Mouse (Mus musculus) intestine, embryonic 15.5 days (tissue): ENCODE results near the gene Znhit6. TPM values are rescaled to one million over a fixed set of nuclear protein-coding genes. Genes with fewer than 3 reads are reported as not detected.

ENCODE experiments used
- ATAC-seq: fragments of 200-750 bp; cut with Nextera tagmentation; 2 replicates; pipeline ENCODE4 v1.8.0; 2017; ENCODE audit warnings: moderate TSS enrichment, moderate library complexity
- H3K27ac ChIP-seq: fragments of 300-500 bp; sonication (generic); 2 replicates; pipeline ENCODE4 v1.5.1; 2015; ENCODE audit warnings: mild to moderate bottlenecking, inconsistent platforms
- H3K27me3 ChIP-seq: fragments of 300-500 bp; sonication (generic); replicated peaks from 2 replicates; pipeline ENCODE4 v1.6.1; 2015; ENCODE audit warnings: inconsistent platforms
- H3K36me3 ChIP-seq: fragments of 300-500 bp; sonication (generic); 2 replicates; pipeline ENCODE4 v1.6.1; 2015; ENCODE audit warnings: inconsistent platforms
- H3K4me1 ChIP-seq: fragments of 300-500 bp; sonication (generic); replicated peaks from 2 replicates; pipeline ENCODE4 v1.6.1; 2015; ENCODE audit warnings: inconsistent platforms
- H3K4me2 ChIP-seq: fragments of 300-500 bp; sonication (generic); replicated peaks from 2 replicates; pipeline ENCODE4 v1.6.1; 2015; ENCODE audit warnings: mild to moderate bottlenecking, inconsistent platforms
- H3K4me3 ChIP-seq: fragments of 300-500 bp; sonication (generic); replicated peaks from 2 replicates; pipeline ENCODE4 v1.5.1; 2015; ENCODE audit warnings: inconsistent platforms
- H3K9ac ChIP-seq: fragments of 300-500 bp; sonication (generic); 2 replicates; pipeline ENCODE4 v1.6.1; 2015; ENCODE audit warnings: inconsistent platforms
- H3K9me3 ChIP-seq: fragments of 300-500 bp; sonication (generic); 2 replicates; pipeline ENCODE4 v1.6.1; 2016; ENCODE audit warnings: inconsistent platforms
- WGBS: fragments of 180-500 bp; shearing (Covaris S2); methylation state at CpG from one replicate; pipeline ENCODE4 v1.1.7; 2015; 5-methylcytosine and 5-hydroxymethylcytosine counted together
- polyA plus RNA-seq: library from polyadenylated mRNA; unstranded; fragments of >200 nt; fragmentation: Nextera tagmentation; extraction: Ambion mirVana; gene quantifications from 2 replicates; pipeline ENCODE4 v1.2.1, GENCODE M21; 2015

Znhit6 gene
- polyA plus RNA-seq, 1 experiment from 2014 or later = 33.7 TPM

DNA sequence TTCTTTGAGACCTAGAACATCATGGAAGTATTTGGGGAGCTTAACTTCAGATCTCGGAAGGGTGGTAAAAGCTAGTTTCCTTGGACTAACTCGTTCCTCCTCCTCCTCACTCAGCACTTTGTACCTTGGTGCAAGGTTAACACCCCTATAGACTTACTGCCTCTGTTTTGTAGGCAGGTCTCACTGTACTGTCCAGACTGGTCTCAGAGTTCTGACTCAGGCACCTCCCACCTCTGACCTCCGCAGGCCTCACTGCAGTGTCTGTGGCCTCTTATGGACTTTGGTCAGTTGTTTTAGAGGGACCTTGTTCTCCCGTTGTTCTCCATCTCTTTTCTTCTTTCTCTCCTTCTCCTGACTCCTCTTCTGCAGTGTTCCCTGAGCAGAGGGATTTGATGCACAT is 7.0 kb downstream of the Znhit6 start:
- no peaks in the 10 kb centered on the region for H3K27me3 ChIP-seq
- H3K9me3 ChIP-seq = no peaks in the 10 kb centered on the region
- H3K4me2 ChIP-seq = no peak overlapping the region
- peaks cover 36% of the 10 kb centered on the region for H3K36me3 ChIP-seq
- H3K4me3 ChIP-seq = no peak overlapping the region
- 76% methylated on average over 4 of the region's 4 CpGs for WGBS
- H3K9ac ChIP-seq = no peak overlapping the region
- ATAC-seq = no peak
- no peaks in the 10 kb centered on the region for H3K4me1 ChIP-seq
- no peak overlapping the region for H3K27ac ChIP-seq

- 50% methylated on average over 3 of the region's 3 CpGs for WGBS
- H3K27ac ChIP-seq = no peak overlapping the region
- H3K9ac ChIP-seq = no peak overlapping the region
- H3K36me3 ChIP-seq = peaks cover 32% of the 10 kb centered on the region
- no peaks in the 10 kb centered on the region for H3K4me1 ChIP-seq
- H3K4me2 ChIP-seq = no peak overlapping the region
- H3K9me3 ChIP-seq = no peaks in the 10 kb centered on the region
- ATAC-seq = peak; percentile 28; the same call in 1 of the 2 replicates
- no peaks in the 10 kb centered on the region for H3K27me3 ChIP-seq
- no peak overlapping the region for H3K4me3 ChIP-seq
Measured at GRCm38 (mm10) chr3:145583522-145584200, 7.7 kb downstream of the Znhit6 start.

GRCm38 (mm10) chr3:145590562-145590961 is 14.6 kb downstream of the Znhit6 start:
- Histone ChIP-seq H3K4me2 (no peak overlapping the region), H3K4me1 (no peaks in the 10 kb centered on the region), H3K9ac (no peak overlapping the region), H3K27me3 (no peaks in the 10 kb centered on the region), H3K27ac (no peak overlapping the region), H3K9me3 (no peaks in the 10 kb centered on the region), H3K4me3 (no peak overlapping the region), H3K36me3 (peaks cover 27% of the 10 kb centered on the region)
- peak; percentile 25; the same call in 1 of the 2 replicates for ATAC-seq
- 93% methylated on average over 4 of the region's 4 CpGs for WGBS

- WGBS = 79% methylated on average over 6 of the region's 6 CpGs
- H3K27ac ChIP-seq = no peak overlapping the region
- H3K9ac ChIP-seq = no peak overlapping the region
- H3K4me2 ChIP-seq = no peak overlapping the region
- peaks cover 23% of the 10 kb centered on the region for H3K36me3 ChIP-seq
- H3K4me3 ChIP-seq = no peak overlapping the region
- no peaks in the 10 kb centered on the region for H3K4me1 ChIP-seq
- no peaks in the 10 kb centered on the region for H3K27me3 ChIP-seq
- no peaks in the 10 kb centered on the region for H3K9me3 ChIP-seq
- no peak for ATAC-seq
Measured at GRCm38 (mm10) chr3:145591841-145592542, 16.0 kb downstream of the Znhit6 start.

GRCm38 (mm10) chr3:145595354-145595753 is 19.3 kb downstream of the Znhit6 start:
- H3K27me3 ChIP-seq = no peaks in the 10 kb centered on the region
- 89% methylated on average over 6 of the region's 6 CpGs for WGBS
- no peaks in the 10 kb centered on the region for H3K4me1 ChIP-seq
- H3K9ac ChIP-seq = no peak overlapping the region
- no peak overlapping the region for H3K4me3 ChIP-seq
- H3K4me2 ChIP-seq = no peak overlapping the region
- H3K27ac ChIP-seq = no peak overlapping the region
- H3K9me3 ChIP-seq = no peaks in the 10 kb centered on the region
- H3K36me3 ChIP-seq = peaks cover 21% of the 10 kb centered on the region
- ATAC-seq = no peak

GRCm38 (mm10) chr3:145599059-145599458 is 23.1 kb downstream of the Znhit6 start:
- Histone ChIP-seq H3K36me3 (peaks cover 14% of the 10 kb centered on the region), H3K27ac (no peak overlapping the region), H3K4me3 (no peak overlapping the region), H3K27me3 (no peaks in the 10 kb centered on the region), H3K4me2 (no peak overlapping the region), H3K9ac (no peak overlapping the region), H3K4me1 (peaks cover 5% of the 10 kb centered on the region; the same call in 1 of the 2 replicates), H3K9me3 (no peaks in the 10 kb centered on the region)
- WGBS = 87% methylated on average over 7 of the region's 7 CpGs
- no peak for ATAC-seq

GRCm38 (mm10) chr3:145600801-145601200 is 24.8 kb downstream of the Znhit6 start:
- H3K9me3 ChIP-seq = no peaks in the 10 kb centered on the region
- H3K9ac ChIP-seq = no peak overlapping the region
- H3K4me3 ChIP-seq = no peak overlapping the region
- WGBS = 64% methylated on average over 6 of the region's 6 CpGs
- no peak overlapping the region for H3K4me2 ChIP-seq
- H3K4me1 ChIP-seq = peaks cover 5% of the 10 kb centered on the region; the same call in 1 of the 2 replicates
- H3K27me3 ChIP-seq = no peaks in the 10 kb centered on the region
- no peak overlapping the region for H3K27ac ChIP-seq
- peaks cover 12% of the 10 kb centered on the region for H3K36me3 ChIP-seq
- no peak for ATAC-seq

GRCm38 (mm10) chr3:145601345-145601744 is 25.3 kb downstream of the Znhit6 start:
- Histone ChIP-seq H3K36me3 (peaks cover 12% of the 10 kb centered on the region), H3K9me3 (no peaks in the 10 kb centered on the region), H3K4me3 (no peak overlapping the region), H3K4me2 (no peak overlapping the region), H3K27ac (no peak overlapping the region), H3K27me3 (no peaks in the 10 kb centered on the region), H3K4me1 (peaks cover 5% of the 10 kb centered on the region; the same call in 1 of the 2 replicates), H3K9ac (no peak overlapping the region)
- no peak for ATAC-seq
- 38% methylated on average over 6 of the region's 6 CpGs for WGBS

DNA sequence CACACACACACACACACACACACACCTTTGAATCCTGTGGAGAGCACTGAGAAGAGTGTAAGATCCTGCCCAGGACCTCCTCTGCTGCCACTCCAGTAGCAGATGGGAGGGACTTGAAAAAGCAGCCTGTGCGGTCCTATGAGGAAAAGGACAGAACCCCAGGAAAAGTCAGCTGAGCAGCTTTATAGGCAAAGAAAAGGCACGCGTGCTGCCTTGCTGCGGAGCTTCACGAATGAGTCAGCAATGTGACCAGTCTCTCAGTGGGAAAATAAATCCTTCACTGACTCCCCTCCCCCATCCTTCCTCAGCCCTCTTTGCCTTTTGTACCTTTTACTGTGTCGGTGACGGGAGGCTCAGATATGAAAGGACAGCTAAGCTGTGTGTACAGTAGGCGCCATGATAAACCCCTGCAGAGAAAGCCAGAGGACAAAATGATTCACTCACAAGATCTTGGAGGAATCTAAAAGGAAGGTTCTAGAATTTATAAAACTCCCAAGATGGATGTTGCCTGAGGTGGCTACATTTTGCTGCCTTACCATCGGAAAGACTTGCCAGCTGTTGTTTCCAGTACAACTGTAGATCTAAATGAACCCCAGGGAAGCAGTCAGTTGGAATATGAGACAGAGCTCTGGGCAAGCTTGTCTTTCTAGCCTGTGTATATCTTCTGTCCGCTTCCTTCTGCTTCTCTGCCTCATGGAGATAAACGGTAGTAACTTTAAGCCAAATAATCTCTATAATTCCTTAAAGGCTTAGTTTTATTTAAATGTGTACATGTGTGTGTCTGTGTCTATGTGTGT is 26.6 kb downstream of the Znhit6 start:
- H3K9ac ChIP-seq = no peak overlapping the region
- H3K36me3 ChIP-seq = peaks cover 12% of the 10 kb centered on the region

DNA sequence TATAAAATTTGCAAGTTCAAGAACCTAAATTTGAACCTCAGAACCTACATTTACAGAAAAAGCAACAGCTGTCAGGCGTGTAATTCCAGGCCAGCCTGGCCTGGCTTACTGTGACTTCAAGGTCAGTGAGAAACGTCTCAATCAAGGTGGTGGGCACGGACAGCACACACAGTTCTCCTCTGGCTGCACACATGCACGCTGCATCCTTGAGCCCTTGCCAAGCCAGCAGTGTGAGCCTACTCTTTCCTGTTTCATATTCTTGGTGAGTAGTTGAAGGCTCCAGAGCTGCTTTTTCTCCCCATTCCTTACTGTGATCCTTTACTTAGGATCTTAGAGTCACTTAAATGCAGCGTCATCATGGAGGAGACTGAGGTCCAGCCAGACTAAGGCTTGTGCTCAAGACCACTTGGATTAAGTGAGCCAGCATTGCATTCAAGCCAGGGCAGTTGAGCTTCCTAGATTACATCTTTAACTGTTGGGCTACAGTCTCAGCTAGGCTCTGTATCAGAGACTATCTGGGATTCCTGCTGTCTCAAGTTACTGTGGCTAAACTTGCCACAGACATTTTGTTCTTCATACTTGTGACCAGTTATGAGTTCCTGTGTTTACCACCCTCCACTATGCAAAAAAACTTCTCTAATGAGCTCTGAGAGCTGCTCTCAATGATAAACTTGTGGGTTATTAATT is 29.6 kb downstream of the Znhit6 start:
- no peak overlapping the region for H3K9ac ChIP-seq
- no peaks in the 10 kb centered on the region for H3K9me3 ChIP-seq
- no peak overlapping the region for H3K4me3 ChIP-seq
- no peaks in the 10 kb centered on the region for H3K27me3 ChIP-seq
- H3K27ac ChIP-seq = no peak overlapping the region
- WGBS = 78% methylated on average over 5 of the region's 5 CpGs
- H3K4me2 ChIP-seq = no peak overlapping the region
- H3K4me1 ChIP-seq = peaks cover 5% of the 10 kb centered on the region; the same call in 1 of the 2 replicates
- no peak for ATAC-seq
- peaks cover 8% of the 10 kb centered on the region; the same call in 1 of the 2 replicates for H3K36me3 ChIP-seq

More for the DNA sequence above, 26.6 kb downstream of the Znhit6 start:
- no peak overlapping the region for H3K4me2 ChIP-seq
- no peaks in the 10 kb centered on the region for H3K27me3 ChIP-seq
- H3K27ac ChIP-seq = peak overlapping the region; percentile 7; the same call in 1 of the 2 replicates
- 42% methylated on average over 11 of the region's 11 CpGs for whole genome bisulfite sequencing
- H3K9me3 ChIP-seq = no peaks in the 10 kb centered on the region
- no peak overlapping the region for H3K4me3 ChIP-seq
- ATAC-seq = peak; percentile 79
- peaks cover 5% of the 10 kb centered on the region; the same call in 1 of the 2 replicates for H3K4me1 ChIP-seq

DNA sequence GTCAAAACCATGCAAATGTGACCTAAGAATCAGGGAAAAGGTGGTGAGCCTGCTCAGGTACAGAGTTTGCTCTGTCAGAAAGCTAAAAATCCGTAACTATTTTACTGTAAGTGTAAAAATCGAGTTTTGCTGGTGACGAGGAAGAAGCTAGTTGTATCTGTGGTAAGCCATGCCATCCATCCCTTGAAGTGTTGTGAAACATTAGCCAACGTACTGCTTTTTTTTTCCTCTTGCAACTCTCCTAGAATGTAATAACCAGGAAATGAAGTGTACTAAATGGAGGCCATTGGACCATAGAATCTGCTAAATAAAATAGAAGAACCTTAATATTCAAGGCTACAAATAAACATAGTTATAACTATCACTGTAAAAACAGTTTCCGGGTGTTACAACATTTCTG is 32.3 kb downstream of the Znhit6 start:
- ATAC-seq = no peak
- peaks cover 8% of the 10 kb centered on the region; the same call in 1 of the 2 replicates for H3K36me3 ChIP-seq
- no peak overlapping the region for H3K4me2 ChIP-seq
- no peaks in the 10 kb centered on the region for H3K4me1 ChIP-seq
- no peak overlapping the region for H3K9ac ChIP-seq
- no peak overlapping the region for H3K4me3 ChIP-seq
- 89% methylated on average over 5 of the region's 5 CpGs for WGBS
- H3K27ac ChIP-seq = no peak overlapping the region
- no peaks in the 10 kb centered on the region for H3K27me3 ChIP-seq
- H3K9me3 ChIP-seq = no peaks in the 10 kb centered on the region

- Histone ChIP-seq H3K4me2 (no peak overlapping the region), H3K27ac (no peak overlapping the region), H3K9me3 (no peaks in the 10 kb centered on the region), H3K9ac (no peak overlapping the region), H3K27me3 (no peaks in the 10 kb centered on the region), H3K4me1 (peaks cover 4% of the 10 kb centered on the region; the same call in 1 of the 2 replicates), H3K36me3 (no peaks in the 10 kb centered on the region), H3K4me3 (no peak overlapping the region)
- 30% methylated on average over 4 of the region's 4 CpGs for WGBS
- no peak for ATAC-seq
Measured at GRCm38 (mm10) chr3:145612662-145613061, 36.7 kb downstream of the Znhit6 start.
